Mouse (Mus musculus): ENCODE data around the gene Ttc5. TPM values are rescaled to one million over a fixed set of nuclear protein-coding genes. Genes with fewer than 3 reads are reported as not detected.
"Not testable (repeated sequence)": the region's sequence is repeated elsewhere in the genome, so short reads cannot be mapped to it uniquely, and the experiment has no call there.

The Ttc5 gene
- polyA plus RNA-seq, 1 experiment from 2014 or later = 131 TPM

DNA sequence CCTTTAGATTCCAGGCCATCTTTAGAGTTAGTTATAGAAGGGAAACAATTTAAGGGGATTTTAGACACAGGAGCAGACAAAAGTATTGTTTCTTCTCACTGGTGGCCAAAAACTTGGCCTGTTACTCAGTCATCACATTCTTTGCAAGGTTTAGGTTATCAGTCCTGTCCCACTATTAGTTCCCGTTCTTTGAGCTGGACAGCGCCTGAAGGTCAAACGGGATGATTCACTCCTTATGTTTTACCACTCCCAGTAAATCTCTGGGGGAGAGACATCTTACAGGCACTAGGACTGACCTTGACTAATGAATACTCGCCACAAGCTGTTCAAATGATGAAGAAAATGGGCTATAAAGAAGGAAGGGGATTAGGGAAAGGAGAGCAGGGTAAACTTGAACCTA is 62.9 kb downstream of the Ttc5 start:
- H3K4me2 ChIP-seq (ENCODE audit: low read depth, low read length); H3K4me1 ChIP-seq (ENCODE audit: control insufficient read depth, insufficient read depth, low read length); H3K9me3 ChIP-seq (ENCODE audit: control insufficient read depth, low read length); H3K27ac ChIP-seq (ENCODE audit: low read depth, low read length); H3K9ac ChIP-seq (replicated peaks; ENCODE audit: low read depth, low read length); H3K4me3 ChIP-seq (ENCODE audit: low read depth, low read length); ATAC-seq (ENCODE audit: low read depth); H3K27me3 ChIP-seq (ENCODE audit: control insufficient read depth, insufficient read depth, low read length); H3K36me3 ChIP-seq (ENCODE audit: control insufficient read depth, insufficient read depth, low read length): not testable (repeated sequence)
- WGBS = 80% methylated on average over 3 of the region's 4 CpGs

DNA sequence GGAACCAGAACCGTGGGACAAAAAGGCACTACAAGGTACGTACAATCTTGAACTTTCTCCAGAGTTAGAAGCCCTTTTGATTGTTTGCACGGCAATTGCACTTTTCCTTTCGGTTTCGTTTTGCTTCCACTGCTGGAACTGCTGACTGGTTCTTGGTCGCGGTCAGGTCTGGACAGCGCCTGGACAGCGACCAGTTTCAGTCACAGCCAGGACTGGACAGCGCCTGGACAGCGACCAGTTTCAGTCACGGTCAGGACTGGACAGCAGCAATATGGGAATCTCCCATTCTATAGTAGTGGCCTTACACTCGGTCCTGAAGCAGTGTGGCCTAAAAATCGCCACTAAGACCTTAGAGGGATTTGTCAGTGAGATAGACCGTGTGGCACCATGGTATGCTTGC is 65.4 kb downstream of the Ttc5 start:
- H3K27me3 ChIP-seq (ENCODE audit: control insufficient read depth, insufficient read depth, low read length); H3K4me1 ChIP-seq (ENCODE audit: control insufficient read depth, insufficient read depth, low read length); H3K4me3 ChIP-seq (ENCODE audit: low read depth, low read length); ATAC-seq (ENCODE audit: low read depth); H3K4me2 ChIP-seq (ENCODE audit: low read depth, low read length); H3K27ac ChIP-seq (ENCODE audit: low read depth, low read length); H3K36me3 ChIP-seq (ENCODE audit: control insufficient read depth, insufficient read depth, low read length); H3K9ac ChIP-seq (replicated peaks; ENCODE audit: low read depth, low read length); H3K9me3 ChIP-seq (ENCODE audit: control insufficient read depth, low read length): not testable (repeated sequence)
- 91% methylated on average over 15 of the region's 15 CpGs for WGBS

Other genes with a start within 250 kb of the Ttc5 start
- gene Olfr744, start 170.6 kb downstream of the Ttc5 start, polyA plus RNA-seq (2014; fragmentation: Nextera tagmentation; extraction: Ambion mirVana) = not detected in 2 replicates
- gene Olfr745, start 146.1 kb downstream of the Ttc5 start, polyA plus RNA-seq (2014; fragmentation: Nextera tagmentation; extraction: Ambion mirVana) = not detected in 2 replicates
- gene Olfr746, start 138.4 kb downstream of the Ttc5 start, polyA plus RNA-seq (2014; fragmentation: Nextera tagmentation; extraction: Ambion mirVana) = not detected in 2 replicates
- gene Olfr747, start 92.3 kb downstream of the Ttc5 start, polyA plus RNA-seq (2014; fragmentation: Nextera tagmentation; extraction: Ambion mirVana) = not detected in 2 replicates
- gene Olfr748, start 78.1 kb downstream of the Ttc5 start, polyA plus RNA-seq (2014; fragmentation: Nextera tagmentation; extraction: Ambion mirVana) = not detected in 2 replicates
- not detected in 2 replicates for gene Olfr749, start 40.4 kb downstream of the Ttc5 start, polyA plus RNA-seq (2014; fragmentation: Nextera tagmentation; extraction: Ambion mirVana)
- not detected in 2 replicates for gene Ccnb1ip1, start 22.2 kb upstream of the Ttc5 start, polyA plus RNA-seq (2014; fragmentation: Nextera tagmentation; extraction: Ambion mirVana)
- gene Parp2, start 22.3 kb upstream of the Ttc5 start, polyA plus RNA-seq (2014; fragmentation: Nextera tagmentation; extraction: Ambion mirVana) = 43.7 and 51.5 TPM in 2 replicates
- 3.1 and 6.1 TPM in 2 replicates for gene Tep1, start 85.0 kb upstream of the Ttc5 start, polyA plus RNA-seq (2014; fragmentation: Nextera tagmentation; extraction: Ambion mirVana)
- gene Klhl33, start 112.0 kb upstream of the Ttc5 start, polyA plus RNA-seq (2014; fragmentation: Nextera tagmentation; extraction: Ambion mirVana) = 1.8 and 2.5 TPM in 2 replicates
- gene Osgep, start 139.4 kb upstream of the Ttc5 start, polyA plus RNA-seq (2014; fragmentation: Nextera tagmentation; extraction: Ambion mirVana) = 110 TPM in 2 replicates
- gene Apex1, start 139.4 kb upstream of the Ttc5 start, polyA plus RNA-seq (2014; fragmentation: Nextera tagmentation; extraction: Ambion mirVana) = 166 and 180 TPM in 2 replicates
- gene Pip4p1, start 145.3 kb upstream of the Ttc5 start, polyA plus RNA-seq (2014; fragmentation: Nextera tagmentation; extraction: Ambion mirVana) = 68.4 and 98.6 TPM in 2 replicates
- 15.4 and 22.8 TPM in 2 replicates for gene Pnp, start 145.6 kb upstream of the Ttc5 start, polyA plus RNA-seq (2014; fragmentation: Nextera tagmentation; extraction: Ambion mirVana)
- not detected in 2 replicates for gene Gm49342, start 159.0 kb upstream of the Ttc5 start, polyA plus RNA-seq (2014; fragmentation: Nextera tagmentation; extraction: Ambion mirVana)
- 0.46 and 0.51 TPM in 2 replicates for gene Pnp2, start 170.5 kb upstream of the Ttc5 start, polyA plus RNA-seq (2014; fragmentation: Nextera tagmentation; extraction: Ambion mirVana)
- 0.17 TPM in 1 of 2 replicates, not detected in the other for gene Rnase10, start 222.2 kb upstream of the Ttc5 start, polyA plus RNA-seq (2014; fragmentation: Nextera tagmentation; extraction: Ambion mirVana)